Mouse (Mus musculus): ENCODE data around the gene Mapkapk3.

DNA sequence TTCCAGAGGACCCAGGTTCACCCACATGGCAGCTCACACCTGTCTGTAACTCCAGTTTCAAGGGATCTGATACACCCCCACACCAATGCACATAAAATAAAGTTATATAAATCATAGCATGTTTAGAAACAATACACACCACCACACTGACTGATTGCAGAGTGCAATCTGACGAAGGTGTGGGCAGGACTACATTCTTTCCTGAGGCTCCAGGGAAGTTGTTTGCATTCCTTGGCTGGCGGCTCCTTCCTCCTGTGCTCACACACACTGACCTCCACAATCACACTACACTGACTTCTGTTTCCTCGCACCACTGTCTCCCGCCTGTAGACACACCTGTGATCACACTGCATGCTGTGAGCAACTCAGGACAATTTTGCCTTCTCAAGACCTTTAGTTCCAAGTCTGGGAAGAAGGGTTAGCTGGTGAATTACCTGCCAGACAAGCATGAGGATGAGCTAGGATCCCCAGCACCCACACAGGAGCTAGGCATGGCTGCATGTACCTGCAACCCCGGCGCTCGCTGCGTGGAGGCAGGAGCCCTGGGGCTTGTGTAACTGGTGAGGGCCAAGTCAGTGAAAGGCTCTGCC lies 32.9 kb upstream of the Mapkapk3 start:
- no peak for TF ChIP-seq GATA1 (IDR thresholded peaks at IDR 0.05; ENCODE audit: low read length)
- no peak for TF ChIP-seq TAL1 (IDR thresholded peaks at IDR 0.05; ENCODE audit: low read length)

Data from erythroblast, embryonic 14.5 days (primary cell).